Mouse (Mus musculus): ENCODE data around the gene Cd3e. TPM values are rescaled to one million over a fixed set of nuclear protein-coding genes. Genes with fewer than 3 reads are reported as not detected.

Gene Cd3e
- polyA plus RNA-seq, 1 experiment from 2014 or later, result not detected

GRCm38 (mm10) chr9:45027376-45027775 is 17.9 kb upstream of the Cd3e start:
- Histone ChIP-seq H3K27me3 (ENCODE audit: control insufficient read depth, insufficient read depth, low read depth, low read length) (peaks cover 2% of the 10 kb centered on the region; the same call in 1 of the 2 replicates), H3K27ac (ENCODE audit: low read length) (no peak overlapping the region), H3K9me3 (replicated peaks; ENCODE audit: control insufficient read depth, low read length, poor library complexity, severe bottlenecking) (no peaks in the 10 kb centered on the region), H3K36me3 (ENCODE audit: control insufficient read depth, insufficient read depth, low read length) (no peaks in the 10 kb centered on the region), H3K4me3 (ENCODE audit: low read depth, low read length) (no peak overlapping the region), H3K4me2 (ENCODE audit: low read length) (no peak overlapping the region), H3K9ac (ENCODE audit: low read depth, low read length) (no peak overlapping the region), H3K4me1 (ENCODE audit: control insufficient read depth, insufficient read depth, low read length) (no peaks in the 10 kb centered on the region)
- ATAC-seq, result no peak
- WGBS, result 75% methylated on average over 8 of the region's 8 CpGs

- Histone ChIP-seq H3K4me2 (ENCODE audit: low read length) (no peak overlapping the region), H3K4me1 (ENCODE audit: control insufficient read depth, insufficient read depth, low read length) (no peaks in the 10 kb centered on the region), H3K4me3 (ENCODE audit: low read depth, low read length) (no peak overlapping the region), H3K27ac (ENCODE audit: low read length) (no peak overlapping the region), H3K36me3 (ENCODE audit: control insufficient read depth, insufficient read depth, low read length) (no peaks in the 10 kb centered on the region), H3K27me3 (ENCODE audit: control insufficient read depth, insufficient read depth, low read depth, low read length) (peaks cover 2% of the 10 kb centered on the region; the same call in 1 of the 2 replicates), H3K9me3 (replicated peaks; ENCODE audit: control insufficient read depth, low read length, poor library complexity, severe bottlenecking) (no peaks in the 10 kb centered on the region), H3K9ac (ENCODE audit: low read depth, low read length) (no peak overlapping the region)
- ATAC-seq, result no peak
- WGBS, result 94% methylated on average over 2 of the region's 2 CpGs
These were observed 14.8 kb upstream of the Cd3e start for GRCm38 (mm10) chr9:45024187-45024586.

- H3K9me3 ChIP-seq (replicated peaks; ENCODE audit: control insufficient read depth, low read length, poor library complexity, severe bottlenecking), result no peaks in the 10 kb centered on the region
- 61% methylated on average over 3 of the region's 3 CpGs for WGBS
- peaks cover 2% of the 10 kb centered on the region; the same call in 1 of the 2 replicates for H3K27me3 ChIP-seq (ENCODE audit: control insufficient read depth, insufficient read depth, low read depth, low read length)
- H3K4me1 ChIP-seq (ENCODE audit: control insufficient read depth, insufficient read depth, low read length), result no peaks in the 10 kb centered on the region
- H3K9ac ChIP-seq (ENCODE audit: low read depth, low read length), result no peak overlapping the region
- no peak overlapping the region for H3K27ac ChIP-seq (ENCODE audit: low read length)
- H3K36me3 ChIP-seq (ENCODE audit: control insufficient read depth, insufficient read depth, low read length), result no peaks in the 10 kb centered on the region
- ATAC-seq, result no peak
- no peak overlapping the region for H3K4me2 ChIP-seq (ENCODE audit: low read length)
- H3K4me3 ChIP-seq (ENCODE audit: low read depth, low read length), result no peak overlapping the region
These were observed 14.2 kb upstream of the Cd3e start for GRCm38 (mm10) chr9:45023638-45024037.

- ATAC-seq, result no peak
- no peaks in the 10 kb centered on the region for H3K4me1 ChIP-seq (ENCODE audit: control insufficient read depth, insufficient read depth, low read length)
- peaks cover 2% of the 10 kb centered on the region; the same call in 1 of the 2 replicates for H3K27me3 ChIP-seq (ENCODE audit: control insufficient read depth, insufficient read depth, low read depth, low read length)
- no peaks in the 10 kb centered on the region for H3K9me3 ChIP-seq (replicated peaks; ENCODE audit: control insufficient read depth, low read length, poor library complexity, severe bottlenecking)
- no peaks in the 10 kb centered on the region for H3K36me3 ChIP-seq (ENCODE audit: control insufficient read depth, insufficient read depth, low read length)
- H3K9ac ChIP-seq (ENCODE audit: low read depth, low read length), result no peak overlapping the region
- H3K4me2 ChIP-seq (ENCODE audit: low read length), result no peak overlapping the region
- 9% methylated on average over 3 of the region's 3 CpGs for WGBS
- no peak overlapping the region for H3K27ac ChIP-seq (ENCODE audit: low read length)
- no peak overlapping the region for H3K4me3 ChIP-seq (ENCODE audit: low read depth, low read length)
These were observed 13.4 kb upstream of the Cd3e start for GRCm38 (mm10) chr9:45022800-45023199.

GRCm38 (mm10) chr9:45018031-45018430 is 8.6 kb upstream of the Cd3e start:
- Histone ChIP-seq H3K27ac (ENCODE audit: low read length) (no peak overlapping the region), H3K9ac (ENCODE audit: low read depth, low read length) (no peak overlapping the region), H3K4me3 (ENCODE audit: low read depth, low read length) (no peak overlapping the region), H3K9me3 (replicated peaks; ENCODE audit: control insufficient read depth, low read length, poor library complexity, severe bottlenecking) (no peaks in the 10 kb centered on the region), H3K4me2 (ENCODE audit: low read length) (no peak overlapping the region), H3K36me3 (ENCODE audit: control insufficient read depth, insufficient read depth, low read length) (no peaks in the 10 kb centered on the region), H3K27me3 (ENCODE audit: control insufficient read depth, insufficient read depth, low read depth, low read length) (no peaks in the 10 kb centered on the region), H3K4me1 (ENCODE audit: control insufficient read depth, insufficient read depth, low read length) (no peaks in the 10 kb centered on the region)
- ATAC-seq, result no peak
- 91% methylated on average over 11 of the region's 11 CpGs for WGBS

- H3K27me3 ChIP-seq (ENCODE audit: control insufficient read depth, insufficient read depth, low read depth, low read length), result no peaks in the 10 kb centered on the region
- no peak overlapping the region for H3K27ac ChIP-seq (ENCODE audit: low read length)
- H3K9me3 ChIP-seq (replicated peaks; ENCODE audit: control insufficient read depth, low read length, poor library complexity, severe bottlenecking), result no peaks in the 10 kb centered on the region
- 61% methylated on average over 3 of the region's 3 CpGs for WGBS
- H3K4me1 ChIP-seq (ENCODE audit: control insufficient read depth, insufficient read depth, low read length), result no peaks in the 10 kb centered on the region
- H3K4me3 ChIP-seq (ENCODE audit: low read depth, low read length), result no peak overlapping the region
- no peaks in the 10 kb centered on the region for H3K36me3 ChIP-seq (ENCODE audit: control insufficient read depth, insufficient read depth, low read length)
- no peak overlapping the region for H3K4me2 ChIP-seq (ENCODE audit: low read length)
- H3K9ac ChIP-seq (ENCODE audit: low read depth, low read length), result no peak overlapping the region
- no peak for ATAC-seq
These were observed 6.4 kb upstream of the Cd3e start for GRCm38 (mm10) chr9:45015841-45016240.

- Histone ChIP-seq H3K4me2 (ENCODE audit: low read length) (no peak overlapping the region), H3K9me3 (replicated peaks; ENCODE audit: control insufficient read depth, low read length, poor library complexity, severe bottlenecking) (no peaks in the 10 kb centered on the region), H3K4me1 (ENCODE audit: control insufficient read depth, insufficient read depth, low read length) (no peaks in the 10 kb centered on the region), H3K27me3 (ENCODE audit: control insufficient read depth, insufficient read depth, low read depth, low read length) (no peaks in the 10 kb centered on the region), H3K9ac (ENCODE audit: low read depth, low read length) (no peak overlapping the region), H3K36me3 (ENCODE audit: control insufficient read depth, insufficient read depth, low read length) (no peaks in the 10 kb centered on the region), H3K4me3 (ENCODE audit: low read depth, low read length) (no peak overlapping the region), H3K27ac (ENCODE audit: low read length) (no peak overlapping the region)
- 33% methylated on average over 2 of the region's 2 CpGs for WGBS
- ATAC-seq, result no peak
These were observed 5.5 kb upstream of the Cd3e start for GRCm38 (mm10) chr9:45014879-45015278.

GRCm38 (mm10) chr9:45011291-45011690 is 1.9 kb upstream of the Cd3e start:
- H3K9ac ChIP-seq (ENCODE audit: low read depth, low read length), result no peak overlapping the region
- no peaks in the 10 kb centered on the region for H3K4me1 ChIP-seq (ENCODE audit: control insufficient read depth, insufficient read depth, low read length)
- no peaks in the 10 kb centered on the region for H3K9me3 ChIP-seq (replicated peaks; ENCODE audit: control insufficient read depth, low read length, poor library complexity, severe bottlenecking)
- H3K36me3 ChIP-seq (ENCODE audit: control insufficient read depth, insufficient read depth, low read length), result no peaks in the 10 kb centered on the region
- no peak overlapping the region for H3K4me2 ChIP-seq (ENCODE audit: low read length)
- no peak overlapping the region for H3K27ac ChIP-seq (ENCODE audit: low read length)
- WGBS, result 52% methylated on average over 6 of the region's 6 CpGs
- no peak for ATAC-seq
- H3K4me3 ChIP-seq (ENCODE audit: low read depth, low read length), result no peak overlapping the region
- no peaks in the 10 kb centered on the region for H3K27me3 ChIP-seq (ENCODE audit: control insufficient read depth, insufficient read depth, low read depth, low read length)

- 78% methylated on average over 4 of the region's 4 CpGs for WGBS
These were observed 1.0 kb upstream of the Cd3e start for GRCm38 (mm10) chr9:45010461-45010860.

More at GRCm38 (mm10) chr9:45010461-45010860, 1.0 kb upstream of the Cd3e start:
- Histone ChIP-seq H3K27me3 (ENCODE audit: control insufficient read depth, insufficient read depth, low read depth, low read length) (no peaks in the 10 kb centered on the region), H3K4me1 (ENCODE audit: control insufficient read depth, insufficient read depth, low read length) (no peaks in the 10 kb centered on the region), H3K9me3 (replicated peaks; ENCODE audit: control insufficient read depth, low read length, poor library complexity, severe bottlenecking) (no peaks in the 10 kb centered on the region), H3K27ac (ENCODE audit: low read length) (no peak overlapping the region), H3K4me2 (ENCODE audit: low read length) (no peak overlapping the region), H3K9ac (ENCODE audit: low read depth, low read length) (no peak overlapping the region), H3K36me3 (ENCODE audit: control insufficient read depth, insufficient read depth, low read length) (no peaks in the 10 kb centered on the region), H3K4me3 (ENCODE audit: low read depth, low read length) (no peak overlapping the region)
- ATAC-seq, result no peak
